Mouse (Mus musculus) small intestine, adult 2 months (tissue): ENCODE results near the gene Tagln2.

Experiments
- CTCF ChIP-seq: fragments of 200-500 bp; IDR thresholded peaks from 2 replicates; pipeline ENCODE4 v1.5.1; 2012; ENCODE audit warnings: low read depth, mild to moderate bottlenecking, control low read depth, inconsistent platforms, low read length, moderate library complexity, mixed read lengths; ENCODE audit not compliant: insufficient replicate concordance, insufficient read length; ENCODE audit errors: extremely low read depth
- POLR2A ChIP-seq: fragments of 200-500 bp; IDR thresholded peaks from 2 replicates; pipeline ENCODE4 v1.6.1; 2012; ENCODE audit warnings: low read depth, mild to moderate bottlenecking, control low read depth, inconsistent platforms, low read length, moderate library complexity

DNA sequence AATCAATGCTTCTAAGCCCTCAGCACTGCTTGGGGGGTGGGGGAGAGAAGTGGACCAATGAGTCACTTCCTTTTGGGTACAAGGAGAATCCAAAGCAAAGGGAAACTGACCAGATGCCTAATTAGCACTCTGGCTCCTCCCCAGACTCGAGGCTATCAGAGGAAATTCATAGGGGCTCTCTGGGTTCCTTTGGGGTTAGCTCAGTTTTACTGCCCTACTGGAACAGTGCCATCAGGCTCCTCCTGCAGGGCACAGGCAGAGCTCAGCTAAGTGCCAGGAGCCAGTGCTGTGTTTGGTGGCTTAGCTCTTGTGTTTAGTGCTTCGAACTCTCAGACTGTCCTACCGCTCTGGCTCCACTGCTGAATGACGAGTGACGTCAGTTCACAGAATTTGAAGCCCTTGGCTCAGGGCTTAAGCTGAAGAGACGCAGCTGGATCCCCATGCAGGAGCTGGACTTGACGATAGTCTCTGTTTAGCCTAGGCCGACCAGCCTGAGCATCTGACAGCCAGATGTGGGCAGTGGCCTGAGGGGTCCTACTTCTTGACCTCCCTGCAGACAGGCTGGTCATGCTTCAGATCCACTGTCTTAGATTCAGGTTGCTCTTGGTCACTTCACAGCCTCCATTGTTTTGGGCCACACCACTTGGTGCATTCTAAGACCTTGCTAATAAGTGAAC lies 30.8 kb downstream of the Tagln2 start:
- TF ChIP-seq CTCF = no peak
- no peak for TF ChIP-seq POLR2A
